Mouse (Mus musculus): ENCODE results near the gene Ppp1r12c.
A peak's percentile ranks its signal among the peaks of the same experiment; 100 is the strongest.
"Not testable (repeated sequence)": the region's sequence is repeated elsewhere in the genome, so short reads cannot be mapped to it uniquely, and the experiment has no call there.

Ppp1r12c gene

GRCm38 (mm10) chr7:4501558-4502397 is at the start of gene Ppp1r12c:
Gene Ppp1r12c (minus strand): TSS chr7:4501680.
- peak; percentile 87 for ATAC-seq (ENCODE audit: low TSS enrichment)

GRCm38 (mm10) chr7:4547221-4547641 is 45.8 kb upstream of the Ppp1r12c start, which contains the start of gene Syt5:
Gene Syt5 (minus strand): TSS chr7:4547541.
- peak; percentile 62 for ATAC-seq (ENCODE audit: low TSS enrichment)

- peak; percentile 92 for ATAC-seq (ENCODE audit: low TSS enrichment)
Measured at GRCm38 (mm10) chr7:4546591-4547131, 45.2 kb upstream of the Ppp1r12c start.

- no peak for ATAC-seq (ENCODE audit: low TSS enrichment)
Measured at GRCm38 (mm10) chr7:4546050-4546449, 44.6 kb upstream of the Ppp1r12c start.

- no peak for ATAC-seq (ENCODE audit: low TSS enrichment)
Measured at GRCm38 (mm10) chr7:4542013-4542412, 40.5 kb upstream of the Ppp1r12c start.

GRCm38 (mm10) chr7:4541344-4541743 is 39.9 kb upstream of the Ppp1r12c start:
- ATAC-seq (ENCODE audit: low TSS enrichment) = no peak

- ATAC-seq (ENCODE audit: low TSS enrichment) = no peak
Measured at GRCm38 (mm10) chr7:4539019-4539418, 37.5 kb upstream of the Ppp1r12c start.

- ATAC-seq (ENCODE audit: low TSS enrichment) = no peak
Measured at GRCm38 (mm10) chr7:4537181-4537580, 35.7 kb upstream of the Ppp1r12c start.

- no peak for ATAC-seq (ENCODE audit: low TSS enrichment)
Measured at GRCm38 (mm10) chr7:4536369-4536768, 34.9 kb upstream of the Ppp1r12c start.

GRCm38 (mm10) chr7:4532005-4532729 is 30.7 kb upstream of the Ppp1r12c start, which contains the start of gene Dnaaf3:
Gene Dnaaf3 (minus strand): TSS chr7:4532453.
- ATAC-seq (ENCODE audit: low TSS enrichment) = no peak

GRCm38 (mm10) chr7:4530166-4530565 is 28.7 kb upstream of the Ppp1r12c start:
- not testable (repeated sequence) for ATAC-seq (ENCODE audit: low TSS enrichment)

GRCm38 (mm10) chr7:4527302-4527689 is 25.8 kb upstream of the Ppp1r12c start:
- ATAC-seq (ENCODE audit: low TSS enrichment) = no peak

- peak; percentile 97 for ATAC-seq (ENCODE audit: low TSS enrichment)
Measured at GRCm38 (mm10) chr7:4526341-4527301, 25.1 kb upstream of the Ppp1r12c start.

GRCm38 (mm10) chr7:4524212-4524922 is 22.9 kb upstream of the Ppp1r12c start, which contains the start of gene Tnni3:
Gene Tnni3 (minus strand): TSS chr7:4524229.
- peak; percentile 72; the same call in 1 of the 2 replicates for ATAC-seq (ENCODE audit: low TSS enrichment)

- ATAC-seq (ENCODE audit: low TSS enrichment) = no peak
Measured at GRCm38 (mm10) chr7:4523205-4524130, 22.0 kb upstream of the Ppp1r12c start.

GRCm38 (mm10) chr7:4522292-4522691 is 20.8 kb upstream of the Ppp1r12c start:
- ATAC-seq (ENCODE audit: low TSS enrichment) = no peak

GRCm38 (mm10) chr7:4521231-4522003 is 19.9 kb upstream of the Ppp1r12c start:
- no peak for ATAC-seq (ENCODE audit: low TSS enrichment)

- ATAC-seq (ENCODE audit: low TSS enrichment) = no peak
Measured at GRCm38 (mm10) chr7:4518487-4518886, 17.0 kb upstream of the Ppp1r12c start.
